Mouse (Mus musculus) heart, postnatal 10 days (tissue): ENCODE results near the gene Zfp820. TPM values are rescaled to one million over a fixed set of nuclear protein-coding genes. Genes with fewer than 3 reads are reported as not detected.
"Not testable (repeated sequence)": the region's sequence is repeated elsewhere in the genome, so short reads cannot be mapped to it uniquely, and the experiment has no call there.

ENCODE experiments used
- DNase-seq, 2 experiments: peaks; one replicate each; pipeline ENCODE4 v3.0.0; 2021
- intact Hi-C: fragments of 180-260 bp; cut with DNase I; formaldehyde crosslinking; loops from one replicate; pipeline ENCODE4 v1.15.1; 2025
- total RNA-seq, 2 experiments: library from RNA; stranded (reverse); gene quantifications; 2 replicates each; pipeline ENCODE4 v1.2.3; 2021

Zfp820 gene
- 1 to 10 TPM; 2.3 to 3.2 TPM for total RNA-seq

DNA sequence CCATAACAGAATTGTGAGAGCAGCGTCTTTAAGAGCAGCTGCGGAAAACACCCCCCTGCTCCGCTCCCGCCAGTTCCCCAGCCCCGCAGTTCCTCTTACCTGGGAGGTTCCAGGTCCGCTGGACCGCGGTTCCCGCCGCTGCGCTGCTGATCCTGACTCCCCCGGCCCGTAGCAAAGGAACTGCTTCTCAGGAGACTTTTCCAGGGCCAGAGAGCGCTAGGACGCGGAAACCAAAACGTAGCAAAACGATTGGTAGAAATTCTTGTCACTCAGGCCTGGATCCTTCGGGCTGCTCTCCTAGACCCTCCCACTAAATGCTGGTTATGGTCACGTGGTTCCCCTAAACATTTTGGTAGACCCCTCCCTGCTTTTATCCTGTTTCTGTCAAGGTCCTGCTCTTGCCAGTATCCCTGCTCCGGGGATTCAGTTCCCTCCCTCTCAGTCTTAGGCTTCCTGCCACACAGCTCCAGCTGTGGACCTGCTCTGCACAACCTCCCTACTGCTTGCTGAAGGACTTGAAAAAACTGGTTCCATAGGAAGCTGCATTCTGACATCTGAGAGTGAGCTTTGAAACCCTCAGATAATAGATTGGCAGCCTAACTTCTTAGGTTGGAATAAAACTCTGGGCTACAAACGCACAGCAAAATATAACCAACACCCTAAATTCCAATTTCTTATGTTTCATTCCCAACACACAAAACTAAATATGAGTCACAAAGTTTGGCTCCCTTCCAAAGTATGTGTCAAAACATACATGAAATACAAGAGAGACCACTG is at the start of gene Zfp820:
TSS of gene Zfp820 (minus strand) at position 228 of the 777 bp plus-strand sequence.
- intact Hi-C loops: loop anchor here (10.0 kb wide), 1 partner anchor 119 kb away; the partner anchor contains the start of genes Zfp942 and Zfp943
- peak; percentile 82 for DNase-seq

DNA sequence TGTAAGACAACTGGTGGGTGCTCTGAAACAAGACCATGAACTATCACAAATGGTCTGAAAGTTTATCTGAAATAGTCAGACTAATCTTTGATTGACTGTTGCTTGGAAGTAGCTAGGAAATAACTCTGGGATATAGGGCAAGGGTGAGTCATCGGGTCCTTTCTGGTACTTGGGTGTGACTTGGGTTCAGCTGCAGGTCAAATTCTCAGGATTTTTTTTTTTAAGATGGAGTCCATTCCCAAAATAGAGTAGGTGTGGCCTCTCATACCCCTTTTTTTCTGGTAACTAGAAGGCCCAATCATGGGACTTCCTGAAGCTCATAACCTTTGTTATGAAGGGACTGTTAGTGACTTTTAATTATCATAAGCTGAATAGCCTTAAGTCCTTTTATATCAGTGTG is 25.7 kb upstream of the Zfp820 start:
- intact Hi-C loops: no loop called here
- DNase-seq: no peak

DNA sequence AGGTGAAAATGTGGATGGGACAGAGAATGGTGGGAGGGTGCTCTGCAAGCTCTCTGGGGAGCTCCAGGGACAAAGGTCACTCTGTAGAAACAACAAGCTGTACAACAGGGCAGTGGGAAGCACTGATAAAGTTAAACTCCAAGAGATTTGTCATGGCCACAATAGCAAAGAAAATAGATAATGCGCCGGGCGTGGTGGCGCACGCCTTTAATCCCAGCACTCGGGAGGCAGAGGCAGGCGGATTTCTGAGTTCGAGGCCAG is 680 bp upstream of the Zfp820 start:
- peak in 1 of 2 experiments; percentile 11 for DNase-seq
- intact Hi-C loops: loop anchor here (10.0 kb wide), 1 partner anchor 119 kb away; the partner anchor contains the start of genes Zfp942 and Zfp943

DNA sequence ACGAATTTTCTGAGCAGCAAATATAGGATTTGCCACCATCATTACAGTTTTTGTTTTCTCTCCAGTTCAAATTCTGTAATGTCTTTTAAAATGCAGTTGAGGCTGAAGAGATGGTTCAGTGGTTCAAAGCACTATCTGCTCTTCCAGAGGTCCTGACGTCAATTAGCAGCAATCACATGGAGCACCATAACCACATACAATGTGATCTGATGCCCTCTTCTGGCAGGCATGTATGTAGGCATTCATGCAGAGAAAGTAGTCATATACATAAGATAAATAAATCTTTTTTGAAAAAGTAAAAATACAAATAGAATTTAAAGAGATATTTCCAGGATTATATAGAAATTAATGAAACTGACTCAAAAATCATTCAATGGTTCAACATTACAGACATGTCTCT is 7.1 kb downstream of the Zfp820 start:
- intact Hi-C loops: no loop called here

DNA sequence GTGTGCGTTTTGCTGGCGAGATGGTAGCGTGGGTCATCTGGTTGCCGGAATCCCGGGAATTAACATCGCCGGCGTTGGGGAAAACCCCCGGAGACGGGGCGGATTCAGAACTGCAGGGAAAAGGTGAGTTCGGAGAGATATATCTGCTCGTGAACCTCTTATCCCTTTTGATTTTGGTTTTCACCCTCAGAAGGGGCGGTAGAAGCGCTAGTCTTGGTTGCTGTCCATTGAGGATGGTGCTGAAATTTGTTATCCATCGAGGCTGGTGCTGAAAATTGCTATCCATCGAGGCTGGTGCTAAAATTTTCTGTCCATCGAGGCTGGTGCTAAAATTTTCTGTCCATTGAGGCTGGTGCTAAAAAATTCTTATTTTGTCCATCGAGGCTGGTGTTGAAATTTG is 44.2 kb downstream of the Zfp820 start:
- intact Hi-C loops: not testable (repeated sequence)
- DNase-seq: peak; percentile 7 to 27

More for the DNA sequence above, 7.1 kb downstream of the Zfp820 start:
- no peak for DNase-seq

DNA sequence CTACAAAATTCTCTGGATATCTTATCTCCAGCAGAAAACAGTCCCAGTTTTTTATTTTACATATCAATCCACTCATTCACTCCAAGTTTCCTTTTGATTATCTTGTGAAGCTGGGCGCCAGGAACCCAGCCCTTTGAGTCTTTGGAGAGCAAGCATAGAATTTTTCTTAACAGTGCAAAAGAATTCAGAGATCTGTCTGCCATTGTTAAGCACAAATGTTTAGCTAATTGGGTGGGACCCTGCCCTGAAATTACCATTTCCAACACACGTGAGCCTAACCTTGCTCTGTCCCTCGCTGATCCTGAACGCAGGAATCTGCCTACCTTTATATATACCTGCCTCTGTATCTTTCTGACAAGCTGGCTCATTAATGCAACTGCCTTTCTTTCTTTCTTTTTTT is 53.3 kb downstream of the Zfp820 start:
- intact Hi-C loops: no loop called here
- DNase-seq: no peak

DNA sequence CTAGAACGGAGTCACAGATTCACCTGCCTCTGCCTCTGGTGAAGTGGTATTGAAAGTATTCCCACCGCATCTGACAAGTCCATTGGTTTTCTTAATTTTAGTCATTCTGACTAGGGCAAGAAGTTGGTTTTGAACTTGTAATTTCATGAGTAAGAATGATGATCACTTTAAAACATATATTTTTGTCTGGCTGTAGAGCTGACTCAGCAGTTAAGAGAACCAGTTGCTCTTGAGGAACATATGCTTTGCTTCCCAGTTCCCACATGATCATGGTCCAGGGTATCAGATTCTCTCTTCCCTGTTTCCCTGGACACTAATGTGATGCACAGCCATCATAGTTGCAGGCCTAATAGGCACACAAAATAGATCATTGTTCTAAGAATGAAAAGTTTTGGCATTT is 75.2 kb downstream of the Zfp820 start:
- intact Hi-C loops: no loop called here
- no peak for DNase-seq

Other genes starting within 250 kb of the Zfp820 start
- 1 to 10 TPM; 2.7 to 3.5 TPM for gene Zfp983, start 195.1 kb downstream of the Zfp820 start, total RNA-seq
- gene Gm10226, start 153.9 kb downstream of the Zfp820 start, total RNA-seq: 1 to 10 TPM; 2.0 to 2.2 TPM
- gene Zfp760, start 138.0 kb downstream of the Zfp820 start, total RNA-seq: 1 to 10 TPM; 2.9 to 3.9 TPM
- gene Zfp229, start 115.0 kb downstream of the Zfp820 start, total RNA-seq: 1 to 10 TPM; 6.7 to 6.9 TPM
- 1 to 10 TPM; 1.3 to 2.8 TPM for gene Zfp995, start 64.2 kb upstream of the Zfp820 start, total RNA-seq
- gene Zfp942, start 116.7 kb upstream of the Zfp820 start, total RNA-seq: 1 to 10 TPM; 7.2 to 7.6 TPM
- gene Zfp943, start 116.8 kb upstream of the Zfp820 start, total RNA-seq: 10 to 100 TPM; 18.4 to 18.9 TPM